Mouse (Mus musculus) heart, embryonic 10.5 days (tissue): Measurements from ENCODE around the gene Nfkbid. TPM values are rescaled to one million over a fixed set of nuclear protein-coding genes. Genes with fewer than 3 reads are reported as not detected.
A peak's percentile ranks its signal among the peaks of the same experiment; 100 is the strongest.

Experiments
- DNase-seq: peaks from one replicate; pipeline ENCODE4 v3.0.0-alpha.2; 2017; ENCODE audit warnings: low spot score
- H3K27ac ChIP-seq: fragments of 300-500 bp; sonication (generic); 2 replicates; pipeline ENCODE4 v1.5.1; 2016; ENCODE audit warnings: mild to moderate bottlenecking
- H3K27me3 ChIP-seq: fragments of 300-500 bp; sonication (generic); 2 replicates; pipeline ENCODE4 v1.6.1; 2016; ENCODE audit warnings: mild to moderate bottlenecking; ENCODE audit not compliant: poor library complexity, insufficient read depth, severe bottlenecking
- H3K36me3 ChIP-seq: fragments of 300-500 bp; sonication (generic); 2 replicates; pipeline ENCODE4 v1.6.1; 2016; ENCODE audit warnings: mild to moderate bottlenecking, moderate library complexity
- H3K4me1 ChIP-seq: fragments of 300-500 bp; sonication (generic); 2 replicates; pipeline ENCODE4 v1.6.1; 2016; ENCODE audit warnings: mild to moderate bottlenecking
- H3K4me3 ChIP-seq: fragments of 300-500 bp; sonication (generic); 2 replicates; pipeline ENCODE4 v1.5.1; 2016; ENCODE audit warnings: mild to moderate bottlenecking, moderate library complexity
- H3K9me3 ChIP-seq: fragments of 300-500 bp; sonication (generic); 2 replicates; pipeline ENCODE4 v1.6.1; 2016; ENCODE audit warnings: mild to moderate bottlenecking, moderate library complexity
- WGBS: fragments of 180-500 bp; shearing (Covaris S2); methylation state at CpG from one replicate; pipeline ENCODE4 v1.1.7; 2016; 5-methylcytosine and 5-hydroxymethylcytosine counted together
- polyA plus RNA-seq: library from polyadenylated mRNA; unstranded; fragments of >200 nt; fragmentation: Nextera tagmentation; extraction: Ambion mirVana; gene quantifications from 2 replicates; pipeline ENCODE4 v1.2.1, GENCODE M21; 2016

Gene Nfkbid
- polyA plus RNA-seq, 1 experiment from 2014 or later = 1.6 TPM

GRCm38 (mm10) chr7:30412735-30413147, 8.8 kb upstream of the Nfkbid start:
- Histone ChIP-seq H3K27ac (no peak overlapping the region), H3K4me1 (no peaks in the 10 kb centered on the region), H3K27me3 (no peaks in the 10 kb centered on the region), H3K9me3 (no peaks in the 10 kb centered on the region), H3K4me3 (no peak overlapping the region), H3K36me3 (no peaks in the 10 kb centered on the region)
- 44% methylated on average over 4 of the region's 4 CpGs for WGBS
- no peak for DNase-seq

- Histone ChIP-seq H3K27ac (no peak within 1 kb of the TSS), H3K36me3 (no peaks in the 10 kb centered on the region), H3K27me3 (no peaks in the 10 kb centered on the region), H3K9me3 (no peaks in the 10 kb centered on the region), H3K4me1 (no peaks in the 10 kb centered on the region), H3K4me3 (no peak within 1 kb of the TSS)
- no peak for DNase-seq
- 63% methylated on average over 5 of the region's 5 CpGs for WGBS
Measured at GRCm38 (mm10) chr7:30413596-30413995, 7.9 kb upstream of the Nfkbid start, which contains the start of gene Tyrobp. Tyrobp (plus strand) TSS chr7:30413760.

GRCm38 (mm10) chr7:30417856-30418255, 3.7 kb upstream of the Nfkbid start:
- peaks cover 22% of the 10 kb centered on the region; the same call in 1 of the 2 replicates for H3K27me3 ChIP-seq
- H3K4me3 ChIP-seq = no peak overlapping the region
- peaks cover 17% of the 10 kb centered on the region for H3K4me1 ChIP-seq
- H3K27ac ChIP-seq = no peak overlapping the region
- H3K9me3 ChIP-seq = no peaks in the 10 kb centered on the region
- WGBS = 66% methylated on average over 9 of the region's 9 CpGs
- no peaks in the 10 kb centered on the region for H3K36me3 ChIP-seq
- DNase-seq = no peak

- Histone ChIP-seq H3K4me1 (peaks cover 18% of the 10 kb centered on the region), H3K27ac (no peak within 1 kb of the TSS), H3K27me3 (peaks cover 33% of the 10 kb centered on the region; the same call in 1 of the 2 replicates), H3K36me3 (no peaks in the 10 kb centered on the region), H3K4me3 (no peak within 1 kb of the TSS; the same call in 1 of the 2 replicates), H3K9me3 (no peaks in the 10 kb centered on the region)
- 59% methylated on average over 10 of the region's 10 CpGs for WGBS
- DNase-seq = no peak
Measured at GRCm38 (mm10) chr7:30419561-30420499, 1.7 kb upstream of the Nfkbid start, which contains the start of gene Hcst. Hcst (minus strand) TSS chr7:30419854.

- Histone ChIP-seq H3K4me3 (no peak overlapping the region), H3K27ac (no peak overlapping the region), H3K27me3 (peaks cover 33% of the 10 kb centered on the region; the same call in 1 of the 2 replicates), H3K9me3 (no peaks in the 10 kb centered on the region), H3K4me1 (peaks cover 18% of the 10 kb centered on the region), H3K36me3 (peaks cover 8% of the 10 kb centered on the region)
- DNase-seq = no peak
- WGBS = 79% methylated on average over 3 of the region's 3 CpGs
Measured at GRCm38 (mm10) chr7:30420673-30421072, 859 bp upstream of the Nfkbid start.

- Histone ChIP-seq H3K27me3 (peaks cover 33% of the 10 kb centered on the region; the same call in 1 of the 2 replicates), H3K4me1 (peaks cover 18% of the 10 kb centered on the region), H3K4me3 (peak overlapping the region; percentile 66), H3K9me3 (no peaks in the 10 kb centered on the region), H3K36me3 (peaks cover 15% of the 10 kb centered on the region), H3K27ac (peak overlapping the region; percentile 75)
- under 1% methylated on average over 45 of the region's 45 CpGs for WGBS
- peak; percentile 90 for DNase-seq
Measured at GRCm38 (mm10) chr7:30421890-30422435, 431 bp downstream of the Nfkbid start.

- peaks cover 19% of the 10 kb centered on the region for H3K36me3 ChIP-seq
- 12% methylated on average over 9 of the region's 9 CpGs for WGBS
- no peaks in the 10 kb centered on the region for H3K9me3 ChIP-seq
- peak overlapping the region; percentile 75 for H3K27ac ChIP-seq
- peak overlapping the region; percentile 66 for H3K4me3 ChIP-seq
- H3K4me1 ChIP-seq = peaks cover 18% of the 10 kb centered on the region
- DNase-seq = no peak
- peaks cover 33% of the 10 kb centered on the region; the same call in 1 of the 2 replicates for H3K27me3 ChIP-seq
Measured at GRCm38 (mm10) chr7:30422560-30422959, 1.0 kb downstream of the Nfkbid start.

GRCm38 (mm10) chr7:30423071-30423641, 1.6 kb downstream of the Nfkbid start:
- WGBS = 24% methylated on average over 23 of the region's 23 CpGs
- Histone ChIP-seq H3K4me3 (peak overlapping the region; percentile 66), H3K27ac (peak overlapping the region; percentile 75), H3K9me3 (no peaks in the 10 kb centered on the region), H3K36me3 (peaks cover 19% of the 10 kb centered on the region), H3K27me3 (peaks cover 33% of the 10 kb centered on the region; the same call in 1 of the 2 replicates), H3K4me1 (peaks cover 18% of the 10 kb centered on the region)
- no peak for DNase-seq

GRCm38 (mm10) chr7:30429327-30429726, 7.8 kb downstream of the Nfkbid start:
- Histone ChIP-seq H3K9me3 (no peaks in the 10 kb centered on the region), H3K27me3 (no peaks in the 10 kb centered on the region; the same call in 1 of the 2 replicates), H3K4me1 (no peaks in the 10 kb centered on the region; the same call in 1 of the 2 replicates), H3K36me3 (peaks cover 23% of the 10 kb centered on the region), H3K4me3 (no peak overlapping the region), H3K27ac (no peak overlapping the region)
- no peak for DNase-seq

GRCm38 (mm10) chr7:30430191-30430590, 8.7 kb downstream of the Nfkbid start:
- Histone ChIP-seq H3K4me3 (no peak overlapping the region), H3K4me1 (no peaks in the 10 kb centered on the region; the same call in 1 of the 2 replicates), H3K9me3 (no peaks in the 10 kb centered on the region), H3K36me3 (peaks cover 21% of the 10 kb centered on the region), H3K27ac (no peak overlapping the region), H3K27me3 (peaks cover 6% of the 10 kb centered on the region)
- DNase-seq = no peak
- 43% methylated on average over 2 of the region's 2 CpGs for WGBS

GRCm38 (mm10) chr7:30431793-30432192, 10.3 kb downstream of the Nfkbid start:
- no peak for DNase-seq
- H3K36me3 ChIP-seq = peaks cover 10% of the 10 kb centered on the region
- no peaks in the 10 kb centered on the region for H3K9me3 ChIP-seq
- no peak overlapping the region for H3K27ac ChIP-seq
- peaks cover 1% of the 10 kb centered on the region; the same call in 1 of the 2 replicates for H3K4me1 ChIP-seq
- WGBS = 11% methylated on average over 3 of the region's 3 CpGs
- peaks cover 22% of the 10 kb centered on the region for H3K27me3 ChIP-seq
- no peak overlapping the region for H3K4me3 ChIP-seq

- no peaks in the 10 kb centered on the region for H3K9me3 ChIP-seq
- no peak overlapping the region for H3K4me3 ChIP-seq
- no peak for DNase-seq
- H3K27me3 ChIP-seq = peaks cover 44% of the 10 kb centered on the region
- no peaks in the 10 kb centered on the region for H3K36me3 ChIP-seq
- peaks cover 2% of the 10 kb centered on the region; the same call in 1 of the 2 replicates for H3K4me1 ChIP-seq
- WGBS = 4% methylated on average over 10 of the region's 10 CpGs
- no peak overlapping the region for H3K27ac ChIP-seq
Measured at GRCm38 (mm10) chr7:30434238-30434637, 12.7 kb downstream of the Nfkbid start.
